Mouse (Mus musculus): ENCODE measurements around the gene Aktip. TPM values are rescaled to one million over a fixed set of nuclear protein-coding genes. Genes with fewer than 3 reads are reported as not detected.

The Aktip gene
- polyA plus RNA-seq, 1 experiment from 2014 or later: 45.2 TPM

DNA sequence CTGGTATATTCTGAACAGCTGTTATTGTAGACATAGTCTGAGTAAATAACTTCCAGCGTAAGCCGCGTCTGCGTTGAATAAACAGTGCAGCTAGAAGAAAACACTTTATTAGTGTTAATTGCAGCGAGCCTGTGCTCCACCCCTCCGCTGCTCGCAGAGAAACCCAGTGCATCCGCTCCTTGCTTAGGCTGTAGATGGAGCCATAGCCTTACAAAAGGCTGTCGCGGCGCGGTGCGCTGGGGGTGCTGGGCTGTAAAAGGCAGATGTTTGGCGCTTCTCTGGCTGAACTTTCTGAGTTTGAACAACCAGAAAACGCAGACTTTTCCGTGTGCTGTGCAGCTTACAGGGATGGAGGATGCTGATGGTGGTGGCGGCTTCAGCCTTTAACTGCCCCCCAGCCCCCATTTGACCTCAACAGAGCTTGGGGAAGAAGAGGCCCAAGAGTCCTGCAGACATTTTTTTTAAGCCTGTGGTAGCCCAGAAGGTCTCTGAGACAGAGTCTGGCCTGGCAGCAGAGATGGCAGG is 8.9 kb downstream of the Aktip start:
- Histone ChIP-seq H3K27me3 (peaks cover 22% of the 10 kb centered on the region; the same call in 1 of the 2 replicates), H3K27ac (no peak overlapping the region), H3K9me3 (replicated peaks) (no peaks in the 10 kb centered on the region), H3K4me2 (peak overlapping the region; percentile 48), H3K9ac (no peak overlapping the region), H3K36me3 (no peaks in the 10 kb centered on the region), H3K4me3 (0 out of 2 replicates have a peak overlapping the region, but pooled peaks have one; percentile 8), H3K4me1 (replicated peaks) (0 out of 2 replicates have a peak, but pooled peaks cover 5% of the 10 kb centered on the region)
- WGBS: 6% methylated on average over 17 of the region's 17 CpGs
- ATAC-seq (replicated peaks; ENCODE audit: insufficient number of reproducible peaks, insufficient read depth, low FRiP score, low read depth): no peak

DNA sequence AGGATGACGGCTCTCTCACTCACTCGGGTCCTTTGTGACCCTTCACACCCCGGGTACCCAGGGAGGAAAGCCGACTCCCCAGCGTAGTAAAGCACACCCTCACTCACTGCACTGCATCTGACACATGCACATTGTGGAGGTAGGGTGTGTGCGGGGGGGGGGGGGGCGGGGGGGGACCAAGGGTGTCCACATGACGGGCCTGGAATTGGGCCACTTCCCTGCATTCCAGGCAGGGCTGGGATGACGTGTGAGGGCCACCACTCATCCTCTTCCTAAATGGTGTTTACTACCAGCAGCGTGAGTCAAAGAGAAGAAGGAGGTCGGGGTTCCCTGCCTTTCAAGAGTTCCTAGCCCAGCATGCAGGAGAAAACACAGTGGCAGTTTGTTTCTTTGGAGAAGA is 11.6 kb downstream of the Aktip start:
- no peak overlapping the region for H3K27ac ChIP-seq
- H3K4me1 ChIP-seq (replicated peaks): 0 out of 2 replicates have a peak, but pooled peaks cover 5% of the 10 kb centered on the region
- H3K9ac ChIP-seq: no peak overlapping the region
- WGBS: 61% methylated on average over 9 of the region's 11 CpGs
- no peak overlapping the region for H3K4me2 ChIP-seq
- no peaks in the 10 kb centered on the region for H3K36me3 ChIP-seq
- no peak for ATAC-seq (replicated peaks; ENCODE audit: insufficient number of reproducible peaks, insufficient read depth, low FRiP score, low read depth)
- no peak overlapping the region for H3K4me3 ChIP-seq
- no peaks in the 10 kb centered on the region; the same call in 1 of the 2 replicates for H3K9me3 ChIP-seq (replicated peaks)
- peaks cover 13% of the 10 kb centered on the region; the same call in 1 of the 2 replicates for H3K27me3 ChIP-seq

DNA sequence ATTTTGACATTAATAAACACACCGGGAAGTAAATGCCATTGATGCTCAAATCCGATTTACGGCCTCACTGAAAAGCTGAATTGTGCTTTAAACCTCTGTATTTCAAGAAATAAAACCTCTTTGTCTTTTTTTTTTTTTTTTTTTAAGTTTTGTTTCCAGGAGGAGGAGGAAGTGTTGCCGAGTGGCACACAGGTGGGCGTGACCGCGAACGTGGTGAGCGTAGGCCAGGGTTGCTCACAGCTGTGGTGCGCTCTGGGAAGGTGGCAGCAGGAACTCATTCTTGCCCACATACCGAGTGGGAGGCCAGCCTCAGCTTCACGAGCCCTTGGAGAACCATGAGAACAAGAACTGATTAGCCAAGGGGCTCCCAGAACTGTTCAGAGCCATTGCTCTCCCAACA is 13.4 kb downstream of the Aktip start:
- Histone ChIP-seq H3K27ac (no peak overlapping the region), H3K4me2 (no peak overlapping the region), H3K36me3 (no peaks in the 10 kb centered on the region), H3K9me3 (replicated peaks) (no peaks in the 10 kb centered on the region; the same call in 1 of the 2 replicates), H3K4me3 (no peak overlapping the region), H3K4me1 (replicated peaks) (0 out of 2 replicates have a peak, but pooled peaks cover 5% of the 10 kb centered on the region), H3K27me3 (peaks cover 13% of the 10 kb centered on the region; the same call in 1 of the 2 replicates), H3K9ac (no peak overlapping the region)
- WGBS: 67% methylated on average over 12 of the region's 12 CpGs
- no peak for ATAC-seq (replicated peaks; ENCODE audit: insufficient number of reproducible peaks, insufficient read depth, low FRiP score, low read depth)

DNA sequence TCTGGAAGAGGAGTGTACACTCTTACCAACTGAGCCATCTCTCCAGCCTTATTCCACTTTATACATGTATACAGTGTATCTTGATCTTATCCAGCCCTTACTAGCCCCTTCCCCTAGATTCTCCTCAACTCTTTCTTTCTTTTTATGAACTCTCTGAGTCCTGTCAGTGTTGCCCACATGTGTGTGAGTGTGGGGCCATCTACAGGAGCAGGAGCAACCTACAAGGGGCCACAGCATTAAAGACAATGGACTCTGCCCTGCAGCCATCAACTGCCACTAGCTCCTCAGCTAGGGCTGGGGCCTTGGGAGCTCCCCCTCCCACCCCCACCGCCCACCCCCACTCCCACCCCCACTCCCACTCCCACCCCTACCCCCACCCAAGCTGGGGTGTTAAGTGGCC is 22.1 kb downstream of the Aktip start:
- ATAC-seq (replicated peaks; ENCODE audit: insufficient number of reproducible peaks, insufficient read depth, low FRiP score, low read depth): no peak
- Histone ChIP-seq H3K27ac (no peak overlapping the region), H3K4me3 (no peak overlapping the region), H3K27me3 (no peaks in the 10 kb centered on the region), H3K4me1 (replicated peaks) (no peaks in the 10 kb centered on the region), H3K9ac (no peak overlapping the region), H3K9me3 (replicated peaks) (no peaks in the 10 kb centered on the region), H3K36me3 (no peaks in the 10 kb centered on the region), H3K4me2 (no peak overlapping the region)
- WGBS: no CpG with 5 or more reads among the region's 1 CpGs

DNA sequence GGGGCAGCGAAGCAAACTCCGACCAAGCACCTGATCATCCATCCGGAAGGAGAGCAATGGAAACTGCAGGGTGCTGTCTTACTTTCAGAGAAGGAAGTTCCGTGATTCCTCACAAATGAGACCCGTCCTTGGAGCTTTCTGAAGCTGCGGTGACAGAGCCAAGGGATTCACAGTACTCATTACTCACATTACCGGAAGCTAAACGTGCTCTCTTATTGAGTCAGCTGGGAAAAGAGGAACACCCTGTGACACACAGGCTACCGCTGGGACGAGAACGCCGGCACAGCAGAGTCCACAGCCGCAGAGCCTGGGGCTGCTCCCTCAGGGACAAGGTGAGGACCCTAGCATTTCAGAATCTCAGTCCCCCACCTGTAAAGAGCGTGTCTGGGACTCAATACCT is 23.6 kb downstream of the Aktip start:
- no peaks in the 10 kb centered on the region for H3K27me3 ChIP-seq
- WGBS: 74% methylated on average over 14 of the region's 14 CpGs
- no peaks in the 10 kb centered on the region for H3K4me1 ChIP-seq (replicated peaks)
- no peak overlapping the region for H3K27ac ChIP-seq
- no peak overlapping the region for H3K4me2 ChIP-seq
- no peaks in the 10 kb centered on the region for H3K9me3 ChIP-seq (replicated peaks)
- no peak overlapping the region for H3K4me3 ChIP-seq
- ATAC-seq (replicated peaks; ENCODE audit: insufficient number of reproducible peaks, insufficient read depth, low FRiP score, low read depth): no peak
- H3K36me3 ChIP-seq: no peaks in the 10 kb centered on the region
- no peak overlapping the region for H3K9ac ChIP-seq

DNA sequence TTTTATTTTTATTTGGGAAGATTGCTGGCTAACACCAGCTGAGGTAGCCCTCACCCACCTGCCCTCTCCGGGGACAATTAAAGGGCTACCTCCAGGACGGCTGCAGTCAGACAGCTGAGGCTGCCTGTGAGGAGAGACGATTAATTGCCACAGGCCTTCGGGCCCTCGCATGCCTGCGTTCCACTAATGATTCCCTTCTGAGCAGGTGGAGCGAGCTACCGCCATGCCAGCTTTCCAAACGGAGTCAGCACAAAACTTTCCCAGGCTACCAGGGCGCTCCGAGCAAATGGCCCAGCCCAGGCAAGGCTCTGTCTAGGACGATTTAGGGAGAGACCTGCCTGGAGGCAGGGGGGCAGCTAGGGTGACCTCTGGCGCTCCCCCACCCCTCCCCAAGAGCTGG is 28.2 kb downstream of the Aktip start:
- Histone ChIP-seq H3K27me3 (no peaks in the 10 kb centered on the region), H3K9ac (no peak overlapping the region), H3K4me2 (no peak overlapping the region), H3K36me3 (no peaks in the 10 kb centered on the region), H3K9me3 (replicated peaks) (no peaks in the 10 kb centered on the region), H3K4me1 (replicated peaks) (no peaks in the 10 kb centered on the region), H3K4me3 (no peak overlapping the region), H3K27ac (no peak overlapping the region)
- no peak for ATAC-seq (replicated peaks; ENCODE audit: insufficient number of reproducible peaks, insufficient read depth, low FRiP score, low read depth)
- 69% methylated on average over 13 of the region's 13 CpGs for WGBS

DNA sequence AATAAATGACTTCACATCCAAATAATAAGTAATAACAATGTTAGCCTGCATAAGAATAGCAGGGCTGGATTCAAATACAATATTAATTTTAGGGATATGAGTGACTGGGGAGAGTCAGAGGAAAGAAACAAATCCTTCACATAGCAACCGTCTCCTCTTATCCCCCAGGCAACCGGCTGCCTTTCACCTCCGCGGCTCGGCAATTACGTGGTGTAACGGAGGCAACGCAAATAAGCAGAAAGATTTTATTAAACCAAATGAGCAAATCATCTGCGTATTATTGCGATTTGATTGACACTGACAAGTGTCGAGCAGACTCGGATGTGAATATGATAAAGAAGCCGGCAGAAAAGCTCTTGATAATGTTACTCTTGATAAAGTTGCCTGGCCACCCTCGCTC is 28.9 kb downstream of the Aktip start:
- Histone ChIP-seq H3K4me1 (replicated peaks) (no peaks in the 10 kb centered on the region), H3K9me3 (replicated peaks) (no peaks in the 10 kb centered on the region), H3K36me3 (no peaks in the 10 kb centered on the region), H3K27ac (no peak overlapping the region), H3K4me3 (no peak overlapping the region), H3K9ac (no peak overlapping the region), H3K27me3 (no peaks in the 10 kb centered on the region), H3K4me2 (no peak overlapping the region)
- WGBS: 72% methylated on average over 14 of the region's 14 CpGs
- no peak for ATAC-seq (replicated peaks; ENCODE audit: insufficient number of reproducible peaks, insufficient read depth, low FRiP score, low read depth)

DNA sequence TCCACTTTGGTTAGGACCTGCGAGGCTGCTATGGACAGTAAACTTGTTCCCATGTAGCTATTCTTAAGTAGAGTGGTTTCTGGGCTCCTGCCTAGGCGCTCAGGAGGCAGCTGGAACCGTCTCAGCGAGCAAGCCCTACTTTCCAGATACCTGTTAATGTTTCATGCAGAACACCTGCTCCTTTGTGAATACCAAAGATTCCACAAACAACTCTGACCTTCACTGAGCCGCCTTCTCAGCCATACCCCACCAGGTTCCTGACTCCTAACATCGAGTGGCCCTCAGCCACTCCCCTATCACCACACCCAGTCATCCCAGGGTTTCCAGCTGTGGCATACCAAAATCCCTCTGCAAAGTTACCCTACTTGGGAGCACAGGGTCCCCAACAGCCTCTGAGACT is 29.6 kb downstream of the Aktip start:
- 84% methylated on average over 6 of the region's 6 CpGs for WGBS
- Histone ChIP-seq H3K27me3 (no peaks in the 10 kb centered on the region), H3K27ac (no peak overlapping the region)

DNA sequence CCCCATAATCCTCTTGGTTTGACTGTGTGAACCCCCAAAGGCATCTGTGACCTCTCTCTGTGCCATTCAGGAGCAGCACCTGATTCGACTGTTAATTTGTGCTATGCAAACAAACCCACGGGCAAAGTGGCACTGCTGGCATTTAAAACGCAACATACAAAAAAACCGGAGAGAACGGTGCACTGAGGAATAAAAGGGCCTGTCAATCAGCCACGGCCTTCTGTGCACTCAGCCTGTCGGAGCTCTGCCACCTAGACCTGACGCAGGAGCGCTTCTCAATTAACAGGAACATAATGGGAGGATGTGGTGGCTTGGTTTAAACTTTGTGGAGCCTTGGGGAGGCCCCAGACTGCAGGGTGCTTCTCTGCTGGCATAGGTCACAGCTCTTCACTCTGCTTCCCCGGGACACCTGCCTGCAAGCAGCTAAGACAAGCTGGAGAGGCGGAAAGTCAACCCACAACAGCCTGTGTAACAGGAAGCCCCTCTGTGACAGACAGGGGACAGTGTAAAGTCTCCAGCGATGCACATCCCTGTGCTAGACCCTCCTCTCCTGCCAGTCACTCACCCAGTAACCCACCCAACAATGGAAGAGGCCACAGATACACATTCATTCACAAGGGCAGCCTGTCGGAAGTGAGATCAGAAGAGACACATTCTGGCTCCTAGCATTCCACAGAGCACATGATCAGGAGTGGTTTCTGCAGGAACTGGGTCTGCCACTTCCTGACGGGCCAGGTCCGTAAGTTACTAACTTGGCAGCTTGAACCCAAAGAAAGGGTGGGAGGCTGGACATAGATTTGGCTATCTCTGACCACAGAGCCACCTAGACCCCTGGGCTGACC is 39.6 kb downstream of the Aktip start:
- 65% methylated on average over 15 of the region's 15 CpGs for WGBS

More for the DNA sequence above, 29.6 kb downstream of the Aktip start:
- Histone ChIP-seq H3K4me2 (no peak overlapping the region), H3K4me1 (replicated peaks) (no peaks in the 10 kb centered on the region), H3K4me3 (no peak overlapping the region), H3K36me3 (no peaks in the 10 kb centered on the region), H3K9ac (no peak overlapping the region), H3K9me3 (replicated peaks) (no peaks in the 10 kb centered on the region)
- ATAC-seq (replicated peaks; ENCODE audit: insufficient number of reproducible peaks, insufficient read depth, low FRiP score, low read depth): no peak

DNA sequence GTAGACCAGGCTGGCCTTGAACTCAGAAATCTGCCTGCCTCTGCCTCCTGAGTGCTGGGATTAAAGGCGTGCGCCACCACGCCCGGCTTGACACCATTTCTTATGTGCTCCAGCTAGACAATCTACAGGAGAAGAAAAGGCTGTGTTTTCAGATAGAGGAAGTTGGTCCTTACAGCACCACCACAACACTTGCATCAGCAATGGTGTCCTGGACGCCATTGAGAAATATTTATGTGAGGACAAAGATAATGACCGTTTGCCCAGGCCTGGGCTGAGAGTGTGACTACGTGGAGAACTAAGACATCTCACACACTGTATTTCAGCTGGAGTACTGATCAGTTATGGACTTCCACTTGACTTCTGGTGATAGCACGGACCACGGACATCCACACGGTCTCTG is 41.2 kb downstream of the Aktip start:
- Histone ChIP-seq H3K4me3 (no peak overlapping the region), H3K27ac (no peak overlapping the region), H3K4me2 (no peak overlapping the region), H3K9me3 (replicated peaks) (no peaks in the 10 kb centered on the region), H3K27me3 (no peaks in the 10 kb centered on the region), H3K36me3 (no peaks in the 10 kb centered on the region), H3K9ac (no peak overlapping the region), H3K4me1 (replicated peaks) (no peaks in the 10 kb centered on the region; the same call in 1 of the 2 replicates)
- 86% methylated on average over 10 of the region's 10 CpGs for WGBS
- no peak for ATAC-seq (replicated peaks; ENCODE audit: insufficient number of reproducible peaks, insufficient read depth, low FRiP score, low read depth)

More for the DNA sequence above, 39.6 kb downstream of the Aktip start:
- ATAC-seq (replicated peaks; ENCODE audit: insufficient number of reproducible peaks, insufficient read depth, low FRiP score, low read depth): no peak
- H3K4me2 ChIP-seq: no peak overlapping the region
- H3K27me3 ChIP-seq: no peaks in the 10 kb centered on the region
- H3K4me3 ChIP-seq: no peak overlapping the region
- no peak overlapping the region for H3K27ac ChIP-seq
- H3K9ac ChIP-seq: no peak overlapping the region
- H3K9me3 ChIP-seq (replicated peaks): no peaks in the 10 kb centered on the region
- no peaks in the 10 kb centered on the region for H3K36me3 ChIP-seq
- H3K4me1 ChIP-seq (replicated peaks): no peaks in the 10 kb centered on the region; the same call in 1 of the 2 replicates

DNA sequence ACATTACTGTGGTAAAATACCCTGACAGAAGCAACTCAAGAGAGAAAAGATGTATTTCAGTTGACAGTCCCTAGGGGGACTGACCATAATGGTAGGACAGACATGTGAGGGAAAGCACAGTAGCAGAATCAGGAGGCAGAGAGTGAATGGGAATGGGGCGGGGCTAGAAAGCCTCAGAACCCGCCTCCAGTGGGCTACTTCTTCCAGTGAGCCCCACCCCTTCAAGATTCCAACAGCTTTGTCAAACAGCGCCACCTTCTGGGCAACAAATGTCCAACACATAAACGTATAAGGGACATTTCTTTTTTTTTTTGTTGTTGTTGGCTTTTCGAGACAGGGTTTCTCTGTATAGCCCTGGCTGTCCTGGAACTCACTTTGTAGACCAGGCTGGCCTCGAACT is 45.2 kb downstream of the Aktip start:
- WGBS: 45% methylated on average over 6 of the region's 6 CpGs
- H3K27ac ChIP-seq: no peak overlapping the region
- H3K27me3 ChIP-seq: no peaks in the 10 kb centered on the region
- no peaks in the 10 kb centered on the region for H3K4me1 ChIP-seq (replicated peaks)
- H3K9me3 ChIP-seq (replicated peaks): no peaks in the 10 kb centered on the region
- no peak overlapping the region for H3K9ac ChIP-seq
- no peak overlapping the region for H3K4me3 ChIP-seq
- ATAC-seq (replicated peaks; ENCODE audit: insufficient number of reproducible peaks, insufficient read depth, low FRiP score, low read depth): no peak
- no peaks in the 10 kb centered on the region for H3K36me3 ChIP-seq
- no peak overlapping the region for H3K4me2 ChIP-seq

All from heart, embryonic 15.5 days (tissue).